Mouse (Mus musculus) forelimb bud, embryonic 11.5 days (tissue): ENCODE measurements around the gene Atp1a1.

Experiments used
- DNase-seq: peaks from one replicate; pipeline ENCODE4 v3.0.0-alpha.2; 2012; ENCODE audit warnings: low read depth, low spot score

The Atp1a1 gene

GRCm38 (mm10) chr3:101552621-101553620 is 51.6 kb downstream of the Atp1a1 start:
- no peak for DNase-seq

- DNase-seq, result no peak
Observed at GRCm38 (mm10) chr3:101551457-101552230, 52.8 kb downstream of the Atp1a1 start.

GRCm38 (mm10) chr3:101549749-101550148 is 54.7 kb downstream of the Atp1a1 start:
- DNase-seq, result no peak

- no peak for DNase-seq
Observed at GRCm38 (mm10) chr3:101544116-101544515, 60.4 kb downstream of the Atp1a1 start.

- no peak for DNase-seq
Observed at GRCm38 (mm10) chr3:101541571-101541970, 62.9 kb downstream of the Atp1a1 start.

- DNase-seq, result no peak
Observed at GRCm38 (mm10) chr3:101540568-101540967, 63.9 kb downstream of the Atp1a1 start.

- DNase-seq, result no peak
Observed at GRCm38 (mm10) chr3:101536322-101536721, 68.2 kb downstream of the Atp1a1 start.

- DNase-seq, result no peak
Observed at GRCm38 (mm10) chr3:101534311-101534710, 70.2 kb downstream of the Atp1a1 start.

GRCm38 (mm10) chr3:101533373-101533772 is 71.1 kb downstream of the Atp1a1 start:
- DNase-seq, result no peak

- DNase-seq, result no peak
Observed at GRCm38 (mm10) chr3:101530928-101531327, 73.6 kb downstream of the Atp1a1 start.

- peak; percentile 28 for DNase-seq
Observed at GRCm38 (mm10) chr3:101528900-101529594, 75.4 kb downstream of the Atp1a1 start.

GRCm38 (mm10) chr3:101528157-101528899 is 76.2 kb downstream of the Atp1a1 start:
- no peak for DNase-seq

GRCm38 (mm10) chr3:101526603-101527002 is 77.9 kb downstream of the Atp1a1 start:
- DNase-seq, result no peak
